ENCODE assay signal across 30 mouse cellular contexts in genomic region chr12:13059473-13059872, GRCm38 (mm10).
DNase-seq lines count a peak whose midpoint lies in the region; ATAC-seq and TF ChIP-seq lines count a peak whose summit lies in the region.
"Had no signal": no experiment of that assay in that cellular context is flagged by ENCODE, and none has a peak within 500 bp of the region (broad histone marks: within the 10 kb centered on the region; RNA-seq: fewer than 3 reads in every experiment).

No protein-coding gene starts in this region.

- no peaks in the 10 kb centered on the region for H3K27me3 ChIP-seq in kidney, embryonic 14.5 days (ENCODE audit: control insufficient read depth, insufficient read depth, low read length)
- H3K27me3 ChIP-seq in kidney, adult 2 months (replicated peaks; ENCODE audit: control insufficient read depth, insufficient read depth, low read length): no peaks in the 10 kb centered on the region
- H3K27me3 ChIP-seq in kidney, postnatal 0 days (ENCODE audit: insufficient read depth, low read length): no peaks in the 10 kb centered on the region
- no peaks in the 10 kb centered on the region for H3K27me3 ChIP-seq in forebrain, embryonic 15.5 days
- H3K27me3 ChIP-seq: forebrain, embryonic 12.5 days; heart, embryonic 13.5 days; Patski had no signal

- no peaks in the 10 kb centered on the region for H3K9me3 ChIP-seq in kidney, embryonic 14.5 days (ENCODE audit: control insufficient read depth, low read length)
- H3K9me3 ChIP-seq in kidney, postnatal 0 days (replicated peaks; ENCODE audit: low read length): no peaks in the 10 kb centered on the region
- H3K9me3 ChIP-seq in forebrain, embryonic 15.5 days: no peaks in the 10 kb centered on the region
- H3K9me3 ChIP-seq: embryonic facial prominence, embryonic 13.5 days; forebrain, embryonic 12.5 days; G1E; heart, embryonic 13.5 days had no signal

- no peak for TF ChIP-seq POLR2A in kidney, adult 2 months (IDR thresholded peaks at IDR 0.05; ENCODE audit: low read depth, low read length)

- no peak for TF ChIP-seq CTCF in kidney, adult 2 months (conservative IDR thresholded peaks at IDR 0.05; ENCODE audit: insufficient read depth, insufficient read length, low read depth, low read length)
- TF ChIP-seq CTCF in kidney, postnatal 0 days (IDR thresholded peaks at IDR 0.05; ENCODE audit: low read depth): no peak

- H3K9ac ChIP-seq in kidney, embryonic 14.5 days (ENCODE audit: low read depth, low read length): no peak overlapping the region
- H3K9ac ChIP-seq in kidney, postnatal 0 days (ENCODE audit: low read depth, low read length): no peak overlapping the region
- H3K9ac ChIP-seq in forebrain, embryonic 15.5 days (replicated peaks): no peak overlapping the region
- H3K9ac ChIP-seq: embryonic facial prominence, embryonic 13.5 days; forebrain, embryonic 12.5 days; heart, embryonic 13.5 days; hindbrain, embryonic 14.5 days had no signal

- H3K27ac ChIP-seq in kidney, embryonic 14.5 days (ENCODE audit: low read depth, low read length): no peak overlapping the region
- no peak overlapping the region for H3K27ac ChIP-seq in kidney, adult 2 months (ENCODE audit: insufficient read depth, low read depth, low read length)
- H3K27ac ChIP-seq in kidney, postnatal 0 days: no peak overlapping the region
- H3K27ac ChIP-seq in forebrain, embryonic 15.5 days (replicated peaks): no peak overlapping the region
- H3K27ac ChIP-seq: embryonic facial prominence, embryonic 10.5 days; embryonic facial prominence, embryonic 13.5 days; forebrain, embryonic 12.5 days; heart, adult 2 months; heart, embryonic 10.5 days; heart, embryonic 13.5 days; hindbrain, embryonic 14.5 days; hindbrain, postnatal 0 days had no signal

- WGBS in kidney, embryonic 14.5 days: 66% methylated on average over 2 of the region's 3 CpGs
- 83% methylated on average over 3 of the region's 3 CpGs for WGBS in kidney, adult 2 months
- 72% methylated on average over 3 of the region's 3 CpGs for WGBS in kidney, postnatal 0 days
- WGBS in forebrain, embryonic 15.5 days: 63% methylated on average over 3 of the region's 3 CpGs

- H3K4me2 ChIP-seq in kidney, embryonic 14.5 days (replicated peaks; ENCODE audit: low read depth, low read length): no peak overlapping the region
- no peak overlapping the region for H3K4me2 ChIP-seq in kidney, postnatal 0 days (ENCODE audit: low read length)
- no peak overlapping the region for H3K4me2 ChIP-seq in forebrain, embryonic 15.5 days (replicated peaks)
- H3K4me2 ChIP-seq: embryonic facial prominence, embryonic 13.5 days; forebrain, embryonic 12.5 days; heart, embryonic 13.5 days; hindbrain, embryonic 14.5 days had no signal

- H3K4me1 ChIP-seq in kidney, embryonic 14.5 days (ENCODE audit: control insufficient read depth, insufficient read depth, low read length): peaks cover 4% of the 10 kb centered on the region
- no peaks in the 10 kb centered on the region for H3K4me1 ChIP-seq in kidney, adult 2 months (ENCODE audit: control insufficient read depth, insufficient read depth, low read length)
- H3K4me1 ChIP-seq in kidney, postnatal 0 days (replicated peaks; ENCODE audit: insufficient read depth, low read length): no peaks in the 10 kb centered on the region
- H3K4me1 ChIP-seq in forebrain, embryonic 15.5 days: peaks cover 3% of the 10 kb centered on the region; the same call in 1 of the 2 replicates
- H3K4me1 ChIP-seq: forebrain, embryonic 12.5 days had no signal

- H3K36me3 ChIP-seq in kidney, embryonic 14.5 days (ENCODE audit: control insufficient read depth, insufficient read depth, low read length): no peaks in the 10 kb centered on the region
- H3K36me3 ChIP-seq in kidney, adult 2 months (ENCODE audit: control insufficient read depth, insufficient read depth, low read length): no peaks in the 10 kb centered on the region
- H3K36me3 ChIP-seq in kidney, postnatal 0 days (ENCODE audit: insufficient read depth, low read length): no peaks in the 10 kb centered on the region
- no peaks in the 10 kb centered on the region for H3K36me3 ChIP-seq in forebrain, embryonic 15.5 days
- H3K36me3 ChIP-seq: embryonic facial prominence, embryonic 10.5 days; embryonic facial prominence, embryonic 13.5 days; forebrain, embryonic 12.5 days; G1E; heart, embryonic 10.5 days; heart, embryonic 13.5 days had no signal

- H3K4me3 ChIP-seq in kidney, embryonic 14.5 days (ENCODE audit: low read length): no peak overlapping the region
- no peak overlapping the region for H3K4me3 ChIP-seq in kidney, adult 2 months (ENCODE audit: insufficient read depth, low read depth, low read length)
- H3K4me3 ChIP-seq in kidney, postnatal 0 days (replicated peaks; ENCODE audit: low read depth, low read length): no peak overlapping the region
- no peak overlapping the region for H3K4me3 ChIP-seq in forebrain, embryonic 15.5 days
- H3K4me3 ChIP-seq: embryonic facial prominence, embryonic 10.5 days; embryonic facial prominence, embryonic 13.5 days; erythroblast, embryonic 14.5 days; forebrain, embryonic 12.5 days; heart, adult 2 months; heart, embryonic 10.5 days; heart, embryonic 13.5 days had no signal

- peak; percentile 64; the same call in 1 of the 2 replicates for ATAC-seq in kidney, embryonic 14.5 days (ENCODE audit: low FRiP score, low TSS enrichment)
- ATAC-seq in kidney, postnatal 0 days (replicated peaks; ENCODE audit: low FRiP score, low read depth): no peak
- no peak for ATAC-seq in forebrain, embryonic 15.5 days (replicated peaks)
- ATAC-seq: activated CD4-positive, CD25-positive, alpha-beta regulatory T cell, adult 4 months; forebrain, embryonic 16.5 days; hindbrain, postnatal 0 days; Patski had no signal

- DNase-seq in kidney, adult 2 months: no peak
- DNase-seq in kidney, postnatal 0 days (ENCODE audit: low spot score): peak; percentile 62
- DNase-seq in kidney, postnatal 25 days: no peak
- peak; percentile 47 for DNase-seq in ES-CJ7 (ENCODE audit: low read depth, low spot score)
- DNase-seq: adrenal gland, adult 8-10 months; adrenal gland, postnatal 25 days; cerebellum, adult 11-12 months; cerebellum, adult 8-10 months; cerebellum, postnatal 10 days; cerebellum, postnatal 36 days; embryo, embryonic 11 days; gastrocnemius, postnatal 10 days; gastrocnemius, postnatal 36 days; heart, adult 2 months; heart, postnatal 14 days; heart, postnatal 4 days had no signal

Comparison
In these comparisons a context has a peak if more than half of its experiments do, and no peak if none do; other contexts are left out.
1. DNase-seq: peak in kidney, postnatal 0 days (single experiment) and ES-CJ7 (single experiment); none in kidney, adult 2 months (single experiment) and kidney, postnatal 25 days (0 of 2).